Mouse (Mus musculus): ENCODE results near the gene Rnase1.

DNA sequence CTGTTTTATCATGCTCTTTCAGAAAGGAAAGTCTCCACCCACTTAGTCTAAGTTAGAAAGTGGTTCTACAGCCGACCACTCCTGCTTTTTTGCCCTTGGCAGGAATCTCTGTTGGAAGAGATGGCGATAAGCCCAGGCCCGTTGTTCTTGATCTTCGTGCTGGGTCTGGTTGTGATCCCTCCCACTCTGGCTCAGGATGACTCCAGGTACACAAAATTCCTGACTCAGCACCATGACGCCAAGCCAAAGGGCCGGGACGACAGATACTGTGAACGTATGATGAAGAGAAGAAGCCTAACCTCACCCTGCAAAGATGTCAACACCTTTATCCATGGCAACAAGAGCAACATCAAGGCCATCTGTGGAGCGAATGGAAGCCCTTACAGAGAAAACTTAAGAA is 45.3 kb downstream of the Rnase1 start:
- TF ChIP-seq CTCF (IDR thresholded peaks at IDR 0.05; ENCODE audit: low read depth, low read length): no peak
- no peak for TF ChIP-seq POLR2A (IDR thresholded peaks at IDR 0.05; ENCODE audit: extremely low read depth, insufficient read depth, low read length)

All from liver, adult 2 months (tissue).